Mouse (Mus musculus): ENCODE data around the gene Grik5. TPM values are rescaled to one million over a fixed set of nuclear protein-coding genes. Genes with fewer than 3 reads are reported as not detected.

Gene Grik5
- polyA plus RNA-seq, 1 experiment from 2014 or later = 3.4 TPM

GRCm38 (mm10) chr7:24978781-24979180 lies 93.4 kb downstream of the Grik5 start:
- Histone ChIP-seq H3K27me3 (ENCODE audit: insufficient read depth, low read length) (no peaks in the 10 kb centered on the region), H3K9ac (ENCODE audit: low read depth, low read length) (no peak overlapping the region), H3K27ac (no peak overlapping the region), H3K4me3 (replicated peaks; ENCODE audit: low read depth, low read length) (no peak overlapping the region), H3K36me3 (ENCODE audit: insufficient read depth, low read length) (no peaks in the 10 kb centered on the region), H3K9me3 (replicated peaks; ENCODE audit: low read length) (no peaks in the 10 kb centered on the region), H3K4me2 (ENCODE audit: low read length) (no peak overlapping the region), H3K4me1 (replicated peaks; ENCODE audit: insufficient read depth, low read length) (no peaks in the 10 kb centered on the region)
- 91% methylated on average over 7 of the region's 7 CpGs for WGBS
- ATAC-seq (replicated peaks; ENCODE audit: low FRiP score, low read depth) = no peak
- no peak for DNase-seq (ENCODE audit: low spot score)
- no peak for TF ChIP-seq CTCF (IDR thresholded peaks at IDR 0.05; ENCODE audit: low read depth)

GRCm38 (mm10) chr7:24974893-24975595 lies 97.1 kb downstream of the Grik5 start:
- no peaks in the 10 kb centered on the region for H3K27me3 ChIP-seq (ENCODE audit: insufficient read depth, low read length)
- H3K9me3 ChIP-seq (replicated peaks; ENCODE audit: low read length) = no peaks in the 10 kb centered on the region
- ATAC-seq (replicated peaks; ENCODE audit: low FRiP score, low read depth) = no peak
- 29% methylated on average over 9 of the region's 9 CpGs for WGBS
- H3K9ac ChIP-seq (ENCODE audit: low read depth, low read length) = no peak overlapping the region
- no peak overlapping the region for H3K27ac ChIP-seq
- TF ChIP-seq CTCF (IDR thresholded peaks at IDR 0.05; ENCODE audit: low read depth) = peak; percentile 79
- no peaks in the 10 kb centered on the region for H3K36me3 ChIP-seq (ENCODE audit: insufficient read depth, low read length)
- no peak overlapping the region for H3K4me3 ChIP-seq (replicated peaks; ENCODE audit: low read depth, low read length)
- peak; percentile 76 for DNase-seq (ENCODE audit: low spot score)
- no peak overlapping the region for H3K4me2 ChIP-seq (ENCODE audit: low read length)
- H3K4me1 ChIP-seq (replicated peaks; ENCODE audit: insufficient read depth, low read length) = no peaks in the 10 kb centered on the region; the same call in 1 of the 2 replicates

- Histone ChIP-seq H3K4me2 (ENCODE audit: low read length) (no peak overlapping the region), H3K9ac (ENCODE audit: low read depth, low read length) (no peak overlapping the region), H3K9me3 (replicated peaks; ENCODE audit: low read length) (no peaks in the 10 kb centered on the region), H3K27me3 (ENCODE audit: insufficient read depth, low read length) (no peaks in the 10 kb centered on the region), H3K36me3 (ENCODE audit: insufficient read depth, low read length) (no peaks in the 10 kb centered on the region), H3K4me1 (replicated peaks; ENCODE audit: insufficient read depth, low read length) (no peaks in the 10 kb centered on the region; the same call in 1 of the 2 replicates), H3K27ac (no peak overlapping the region), H3K4me3 (replicated peaks; ENCODE audit: low read depth, low read length) (no peak overlapping the region)
- 50% methylated on average over 5 of the region's 5 CpGs for WGBS
- no peak for ATAC-seq (replicated peaks; ENCODE audit: low FRiP score, low read depth)
- no peak for DNase-seq (ENCODE audit: low spot score)
- no peak for TF ChIP-seq CTCF (IDR thresholded peaks at IDR 0.05; ENCODE audit: low read depth)
These were observed 98.2 kb downstream of the Grik5 start for GRCm38 (mm10) chr7:24973902-24974301.

GRCm38 (mm10) chr7:24973208-24973607 lies 98.9 kb downstream of the Grik5 start:
- no peaks in the 10 kb centered on the region for H3K27me3 ChIP-seq (ENCODE audit: insufficient read depth, low read length)
- DNase-seq (ENCODE audit: low spot score) (no peak), ATAC-seq (replicated peaks; ENCODE audit: low FRiP score, low read depth) (no peak)
- no peaks in the 10 kb centered on the region for H3K36me3 ChIP-seq (ENCODE audit: insufficient read depth, low read length)
- 74% methylated on average over 4 of the region's 4 CpGs for WGBS
- no peak overlapping the region for H3K4me3 ChIP-seq (replicated peaks; ENCODE audit: low read depth, low read length)
- no peaks in the 10 kb centered on the region; the same call in 1 of the 2 replicates for H3K4me1 ChIP-seq (replicated peaks; ENCODE audit: insufficient read depth, low read length)
- no peak for TF ChIP-seq CTCF (IDR thresholded peaks at IDR 0.05; ENCODE audit: low read depth)
- no peaks in the 10 kb centered on the region for H3K9me3 ChIP-seq (replicated peaks; ENCODE audit: low read length)
- H3K9ac ChIP-seq (ENCODE audit: low read depth, low read length) = no peak overlapping the region
- no peak overlapping the region for H3K4me2 ChIP-seq (ENCODE audit: low read length)
- H3K27ac ChIP-seq = no peak overlapping the region

GRCm38 (mm10) chr7:24971972-24972893 lies 99.9 kb downstream of the Grik5 start, which contains the start of gene Rabac1:
TSS of gene Rabac1 (minus strand) at chr7:24972754.
- Histone ChIP-seq H3K9ac (ENCODE audit: low read depth, low read length) (peak within 1 kb of the TSS; percentile 79), H3K4me3 (replicated peaks; ENCODE audit: low read depth, low read length) (peak within 1 kb of the TSS; percentile 91), H3K27ac (peak within 1 kb of the TSS; percentile 86), H3K36me3 (ENCODE audit: insufficient read depth, low read length) (no peaks in the 10 kb centered on the region), H3K27me3 (ENCODE audit: insufficient read depth, low read length) (no peaks in the 10 kb centered on the region), H3K9me3 (replicated peaks; ENCODE audit: low read length) (no peaks in the 10 kb centered on the region), H3K4me1 (replicated peaks; ENCODE audit: insufficient read depth, low read length) (no peaks in the 10 kb centered on the region; the same call in 1 of the 2 replicates), H3K4me2 (ENCODE audit: low read length) (peak within 1 kb of the TSS; percentile 79)
- DNase-seq (ENCODE audit: low spot score) (peak; percentile 98), ATAC-seq (replicated peaks; ENCODE audit: low FRiP score, low read depth) (peak; percentile 91)
- WGBS = under 1% methylated on average over 45 of the region's 45 CpGs
- TF ChIP-seq CTCF (IDR thresholded peaks at IDR 0.05; ENCODE audit: low read depth) = peak; percentile 65

GRCm38 (mm10) chr7:24971261-24971971 lies 100.7 kb downstream of the Grik5 start:
- Histone ChIP-seq H3K36me3 (ENCODE audit: insufficient read depth, low read length) (no peaks in the 10 kb centered on the region), H3K4me2 (ENCODE audit: low read length) (peak overlapping the region; percentile 79), H3K27ac (peak overlapping the region; percentile 68), H3K9me3 (replicated peaks; ENCODE audit: low read length) (no peaks in the 10 kb centered on the region), H3K4me1 (replicated peaks; ENCODE audit: insufficient read depth, low read length) (no peaks in the 10 kb centered on the region; the same call in 1 of the 2 replicates), H3K27me3 (ENCODE audit: insufficient read depth, low read length) (no peaks in the 10 kb centered on the region), H3K9ac (ENCODE audit: low read depth, low read length) (peak overlapping the region; percentile 79), H3K4me3 (replicated peaks; ENCODE audit: low read depth, low read length) (peak overlapping the region; percentile 91)
- peak; percentile 78 for TF ChIP-seq CTCF (IDR thresholded peaks at IDR 0.05; ENCODE audit: low read depth)
- 10% methylated on average over 19 of the region's 19 CpGs for WGBS
- ATAC-seq (replicated peaks; ENCODE audit: low FRiP score, low read depth) (no peak), DNase-seq (ENCODE audit: low spot score) (peak; percentile 78)
